Mouse (Mus musculus) intestine, embryonic 16.5 days (tissue): Measurements from ENCODE around the gene Slc45a1. TPM values are rescaled to one million over a fixed set of nuclear protein-coding genes. Genes with fewer than 3 reads are reported as not detected.
A peak's percentile ranks its signal among the peaks of the same experiment; 100 is the strongest.

Experiments
- ATAC-seq: fragments of 200-750 bp; cut with Nextera tagmentation; 2 replicates; pipeline ENCODE4 v1.8.0; 2017; ENCODE audit warnings: moderate TSS enrichment, moderate library complexity
- H3K27ac ChIP-seq: fragments of 300-500 bp; sonication (generic); 2 replicates; pipeline ENCODE4 v1.5.1; 2014; ENCODE audit warnings: mild to moderate bottlenecking, low read length
- H3K27me3 ChIP-seq: fragments of 300-500 bp; sonication (generic); replicated peaks from 2 replicates; pipeline ENCODE4 v1.6.1; 2014; ENCODE audit warnings: low read length, control low read depth, mixed read lengths; ENCODE audit not compliant: control insufficient read depth, insufficient read depth
- H3K36me3 ChIP-seq: fragments of 300-500 bp; sonication (generic); 2 replicates; pipeline ENCODE4 v1.6.1; 2014; ENCODE audit warnings: low read length, control low read depth; ENCODE audit not compliant: control insufficient read depth, insufficient read depth
- H3K4me1 ChIP-seq: fragments of 300-500 bp; sonication (generic); 2 replicates; pipeline ENCODE4 v1.6.1; 2014; ENCODE audit warnings: low read length, control low read depth, mixed read lengths; ENCODE audit not compliant: control insufficient read depth, insufficient read depth
- H3K4me2 ChIP-seq: fragments of 300-500 bp; sonication (generic); 2 replicates; pipeline ENCODE4 v1.6.1; 2014; ENCODE audit warnings: low read depth, low read length, control low read depth
- H3K4me3 ChIP-seq: fragments of 300-500 bp; sonication (generic); 2 replicates; pipeline ENCODE4 v1.5.1; 2014; ENCODE audit warnings: mild to moderate bottlenecking, low read length
- H3K9ac ChIP-seq: fragments of 300-500 bp; sonication (generic); 2 replicates; pipeline ENCODE4 v1.6.1; 2014; ENCODE audit warnings: low read depth, low read length
- H3K9me3 ChIP-seq: fragments of 300-500 bp; sonication (generic); 2 replicates; pipeline ENCODE4 v1.6.1; 2016; ENCODE audit warnings: low read length, control low read depth; ENCODE audit not compliant: control insufficient read depth
- whole genome bisulfite sequencing: fragments of 180-500 bp; shearing (Covaris S2); extraction: QIAGEN DNeasy Blood & Tissue Kit; methylation state at CpG from one replicate; pipeline ENCODE4 v1.1.7; 2014; 5-methylcytosine and 5-hydroxymethylcytosine counted together
- polyA plus RNA-seq: library from polyadenylated mRNA; unstranded; fragments of >200 nt; fragmentation: Nextera tagmentation; extraction: Ambion mirVana; gene quantifications from 2 replicates; pipeline ENCODE4 v1.2.1, GENCODE M21; 2015

Slc45a1 gene
- polyA plus RNA-seq, 1 experiment from 2014 or later = 1.0 TPM

- WGBS = 79% methylated on average over 6 of the region's 6 CpGs
- Histone ChIP-seq H3K4me3 (no peak overlapping the region), H3K9me3 (no peaks in the 10 kb centered on the region), H3K4me2 (no peak overlapping the region), H3K27me3 (no peaks in the 10 kb centered on the region), H3K36me3 (no peaks in the 10 kb centered on the region), H3K4me1 (no peaks in the 10 kb centered on the region), H3K27ac (no peak overlapping the region), H3K9ac (no peak overlapping the region)
- no peak for ATAC-seq
Measured at GRCm38 (mm10) chr4:150636635-150637034, 15.3 kb downstream of the Slc45a1 start.

- no peak overlapping the region for H3K9ac ChIP-seq
- H3K4me2 ChIP-seq = no peak overlapping the region
- 84% methylated on average over 10 of the region's 10 CpGs for WGBS
- H3K4me1 ChIP-seq = no peaks in the 10 kb centered on the region
- H3K27ac ChIP-seq = no peak overlapping the region
- H3K9me3 ChIP-seq = no peaks in the 10 kb centered on the region
- H3K36me3 ChIP-seq = no peaks in the 10 kb centered on the region
- ATAC-seq = no peak
- no peaks in the 10 kb centered on the region for H3K27me3 ChIP-seq
- no peak overlapping the region for H3K4me3 ChIP-seq
Measured at GRCm38 (mm10) chr4:150635568-150635967, 16.4 kb downstream of the Slc45a1 start.

- Histone ChIP-seq H3K36me3 (no peaks in the 10 kb centered on the region), H3K9me3 (no peaks in the 10 kb centered on the region), H3K4me1 (no peaks in the 10 kb centered on the region), H3K27ac (no peak overlapping the region), H3K4me3 (no peak overlapping the region), H3K4me2 (no peak overlapping the region), H3K27me3 (no peaks in the 10 kb centered on the region), H3K9ac (no peak overlapping the region)
- no peak for ATAC-seq
- 64% methylated on average over 11 of the region's 11 CpGs for WGBS
Measured at GRCm38 (mm10) chr4:150629266-150629665, 22.7 kb downstream of the Slc45a1 start.

- H3K4me3 ChIP-seq = no peak overlapping the region
- no peak overlapping the region for H3K27ac ChIP-seq
- 47% methylated on average over 6 of the region's 6 CpGs for WGBS
- no peaks in the 10 kb centered on the region for H3K9me3 ChIP-seq
- no peaks in the 10 kb centered on the region for H3K27me3 ChIP-seq
- no peak overlapping the region for H3K4me2 ChIP-seq
- no peak overlapping the region for H3K9ac ChIP-seq
- peaks cover 4% of the 10 kb centered on the region for H3K36me3 ChIP-seq
- H3K4me1 ChIP-seq = no peaks in the 10 kb centered on the region; the same call in 1 of the 2 replicates
- ATAC-seq = peak; percentile 61; the same call in 1 of the 2 replicates
Measured at GRCm38 (mm10) chr4:150625951-150626732, 25.8 kb downstream of the Slc45a1 start.

- peak; percentile 75 for ATAC-seq
- WGBS = 19% methylated on average over 1 of the region's 1 CpGs
- Histone ChIP-seq H3K36me3 (peaks cover 4% of the 10 kb centered on the region), H3K27me3 (no peaks in the 10 kb centered on the region), H3K9me3 (no peaks in the 10 kb centered on the region), H3K9ac (no peak overlapping the region), H3K4me3 (no peak overlapping the region), H3K27ac (no peak overlapping the region), H3K4me1 (no peaks in the 10 kb centered on the region; the same call in 1 of the 2 replicates), H3K4me2 (no peak overlapping the region)
Measured at GRCm38 (mm10) chr4:150625425-150625824, 26.5 kb downstream of the Slc45a1 start.

GRCm38 (mm10) chr4:150624933-150625332, 27.0 kb downstream of the Slc45a1 start:
- H3K4me3 ChIP-seq = no peak overlapping the region
- no peaks in the 10 kb centered on the region for H3K9me3 ChIP-seq
- no peak for ATAC-seq
- peaks cover 4% of the 10 kb centered on the region for H3K36me3 ChIP-seq
- no peaks in the 10 kb centered on the region; the same call in 1 of the 2 replicates for H3K4me1 ChIP-seq
- H3K9ac ChIP-seq = no peak overlapping the region
- H3K27ac ChIP-seq = no peak overlapping the region
- 72% methylated on average over 4 of the region's 4 CpGs for WGBS
- no peaks in the 10 kb centered on the region for H3K27me3 ChIP-seq
- no peak overlapping the region for H3K4me2 ChIP-seq

GRCm38 (mm10) chr4:150624214-150624823, 27.7 kb downstream of the Slc45a1 start:
- H3K9me3 ChIP-seq = no peaks in the 10 kb centered on the region
- H3K4me1 ChIP-seq = no peaks in the 10 kb centered on the region; the same call in 1 of the 2 replicates
- H3K9ac ChIP-seq = no peak overlapping the region
- no peak overlapping the region for H3K4me3 ChIP-seq
- H3K4me2 ChIP-seq = no peak overlapping the region
- H3K36me3 ChIP-seq = peaks cover 4% of the 10 kb centered on the region
- ATAC-seq = no peak
- WGBS = 54% methylated on average over 11 of the region's 11 CpGs
- H3K27ac ChIP-seq = no peak overlapping the region
- H3K27me3 ChIP-seq = no peaks in the 10 kb centered on the region

- 88% methylated on average over 13 of the region's 13 CpGs for WGBS
- no peak for ATAC-seq
- H3K36me3 ChIP-seq = peaks cover 12% of the 10 kb centered on the region
Measured at GRCm38 (mm10) chr4:150622641-150623040, 29.3 kb downstream of the Slc45a1 start.

GRCm38 (mm10) chr4:150619011-150619410, 33.0 kb downstream of the Slc45a1 start:
- Histone ChIP-seq H3K9ac (no peak overlapping the region), H3K4me1 (peaks cover 4% of the 10 kb centered on the region; the same call in 1 of the 2 replicates), H3K4me2 (no peak overlapping the region), H3K27ac (no peak overlapping the region), H3K4me3 (no peak overlapping the region), H3K27me3 (no peaks in the 10 kb centered on the region), H3K9me3 (no peaks in the 10 kb centered on the region), H3K36me3 (peaks cover 38% of the 10 kb centered on the region)
- ATAC-seq = no peak
- 90% methylated on average over 7 of the region's 7 CpGs for WGBS

More at GRCm38 (mm10) chr4:150622641-150623040, 29.3 kb downstream of the Slc45a1 start:
- Histone ChIP-seq H3K4me2 (no peak overlapping the region), H3K27me3 (no peaks in the 10 kb centered on the region), H3K27ac (no peak overlapping the region), H3K4me1 (no peaks in the 10 kb centered on the region; the same call in 1 of the 2 replicates), H3K9me3 (no peaks in the 10 kb centered on the region), H3K9ac (no peak overlapping the region), H3K4me3 (no peak overlapping the region)
